Mouse (Mus musculus): ENCODE measurements around the gene Lyrm7. TPM values are rescaled to one million over a fixed set of nuclear protein-coding genes. Genes with fewer than 3 reads are reported as not detected.
"Not testable (repeated sequence)": the region's sequence is repeated elsewhere in the genome, so short reads cannot be mapped to it uniquely, and the experiment has no call there.

Lyrm7 gene
- total RNA-seq (2022): 10 to 100 TPM; 35.9 to 40.2 (median 39.3) TPM

DNA sequence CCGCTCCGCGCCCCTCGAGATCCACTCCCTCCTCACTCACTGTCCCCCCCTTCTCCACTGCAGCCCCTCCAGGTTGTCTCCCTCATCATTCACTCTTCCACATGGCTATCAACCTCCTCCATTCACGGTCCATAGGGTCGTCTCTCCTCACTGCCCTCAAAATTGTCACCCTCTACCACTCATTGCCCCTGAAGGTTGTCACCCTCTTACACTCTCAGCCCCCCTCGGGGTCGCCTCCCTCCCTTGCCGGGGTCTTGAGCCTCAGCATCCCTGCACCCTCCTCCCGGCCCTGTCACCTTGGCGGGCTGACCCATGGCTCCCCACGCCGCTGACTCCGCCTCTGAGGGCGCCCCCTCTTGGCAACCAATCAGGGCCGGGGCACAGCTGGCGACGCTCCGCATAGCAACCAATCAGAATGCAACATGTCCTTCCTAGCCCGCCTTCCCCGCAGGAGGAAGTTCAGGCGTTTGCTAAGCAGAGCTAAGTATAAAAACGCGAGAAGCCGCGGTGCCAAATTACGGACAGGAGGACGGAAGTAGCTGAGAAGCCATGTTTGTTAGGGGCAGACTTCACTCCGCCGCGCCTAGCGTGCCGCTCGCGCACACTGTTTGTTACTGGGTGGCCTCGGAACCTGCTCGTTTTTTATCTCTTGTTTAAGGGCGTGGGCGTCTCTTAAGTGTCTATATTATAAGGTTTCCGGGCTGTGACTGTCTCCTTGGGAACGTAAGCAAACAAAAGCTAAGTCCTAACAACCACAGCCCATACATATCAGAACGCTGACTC lies at the start of gene Lyrm7:
Lyrm7 (minus strand) TSS at position 661 of the 783 bp plus-strand sequence.
- peak; percentile 98 for DNase-seq (ENCODE audit: low spot score)

GRCm38 (mm10) chr11:54910081-54910665 lies 49.5 kb upstream of the Lyrm7 start:
- no peak for DNase-seq (ENCODE audit: low spot score)

- no peak for DNase-seq (ENCODE audit: low spot score)
Observed at GRCm38 (mm10) chr11:54909273-54909672, 48.6 kb upstream of the Lyrm7 start.

GRCm38 (mm10) chr11:54907259-54907658 lies 46.5 kb upstream of the Lyrm7 start:
- DNase-seq (ENCODE audit: low spot score): no peak

- no peak for DNase-seq (ENCODE audit: low spot score)
Observed at GRCm38 (mm10) chr11:54906466-54906865, 45.8 kb upstream of the Lyrm7 start.

DNA sequence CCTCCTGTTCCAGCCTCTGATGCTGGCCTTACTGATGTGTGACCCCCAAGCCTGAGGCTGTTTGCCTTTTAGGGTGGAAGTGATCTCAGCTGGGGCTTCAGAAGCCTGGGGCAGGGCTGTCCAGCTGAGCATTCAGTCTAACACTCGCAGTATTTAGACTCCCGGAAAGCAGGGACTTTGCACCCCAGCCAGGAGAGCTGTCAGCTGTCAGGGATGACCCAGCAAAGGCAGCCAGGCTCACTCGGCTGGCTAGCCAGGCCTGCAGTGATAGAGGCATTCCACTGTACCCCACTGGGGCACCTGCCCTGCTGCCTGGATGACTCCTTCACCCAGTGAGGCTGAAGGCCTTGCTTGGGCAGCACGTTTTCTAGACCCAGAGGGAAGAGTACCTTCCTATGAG lies 45.2 kb upstream of the Lyrm7 start:
- peak; percentile 33 for DNase-seq (ENCODE audit: low spot score)

- DNase-seq (ENCODE audit: low spot score): no peak
Observed at GRCm38 (mm10) chr11:54905086-54905485, 44.4 kb upstream of the Lyrm7 start.

DNA sequence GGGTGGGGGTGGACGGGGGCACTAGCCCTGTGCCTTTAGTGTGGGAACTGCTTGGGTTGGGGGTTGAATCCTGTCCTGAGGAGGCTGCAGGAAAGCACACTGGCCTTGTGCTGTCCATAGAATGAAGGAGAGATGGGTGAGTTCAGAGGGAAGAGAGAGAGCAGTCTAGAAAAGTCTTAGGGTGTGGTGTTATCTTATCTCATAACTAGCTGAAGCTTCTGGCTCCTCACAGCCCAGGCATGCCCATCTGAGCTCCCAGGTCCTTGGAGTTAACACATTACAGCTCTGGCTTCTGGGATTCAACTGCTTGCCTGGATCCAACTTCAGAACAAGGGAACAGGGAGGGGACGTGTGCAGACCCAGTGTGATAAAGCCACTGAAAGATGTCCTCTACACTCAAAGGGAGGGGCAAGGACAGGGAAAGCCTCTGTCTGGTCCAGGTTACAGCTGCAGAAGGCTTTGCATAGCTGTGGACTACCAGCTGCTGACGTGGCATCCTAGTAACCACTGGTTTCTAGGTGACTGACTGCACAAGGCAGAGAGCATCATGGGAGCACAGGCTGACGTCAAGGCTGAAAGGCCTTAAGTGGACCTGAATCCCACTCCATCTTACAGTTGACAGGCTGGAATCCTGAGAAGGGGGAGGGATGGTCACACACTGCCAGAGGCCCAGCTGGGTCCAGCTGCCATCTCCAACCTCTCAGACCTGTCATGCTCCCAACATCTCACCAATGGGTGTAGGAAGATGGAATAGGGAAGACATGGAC lies 43.4 kb upstream of the Lyrm7 start:
- DNase-seq (ENCODE audit: low spot score): peak; percentile 57

GRCm38 (mm10) chr11:54903339-54903738 lies 42.6 kb upstream of the Lyrm7 start:
- DNase-seq (ENCODE audit: low spot score): no peak

DNA sequence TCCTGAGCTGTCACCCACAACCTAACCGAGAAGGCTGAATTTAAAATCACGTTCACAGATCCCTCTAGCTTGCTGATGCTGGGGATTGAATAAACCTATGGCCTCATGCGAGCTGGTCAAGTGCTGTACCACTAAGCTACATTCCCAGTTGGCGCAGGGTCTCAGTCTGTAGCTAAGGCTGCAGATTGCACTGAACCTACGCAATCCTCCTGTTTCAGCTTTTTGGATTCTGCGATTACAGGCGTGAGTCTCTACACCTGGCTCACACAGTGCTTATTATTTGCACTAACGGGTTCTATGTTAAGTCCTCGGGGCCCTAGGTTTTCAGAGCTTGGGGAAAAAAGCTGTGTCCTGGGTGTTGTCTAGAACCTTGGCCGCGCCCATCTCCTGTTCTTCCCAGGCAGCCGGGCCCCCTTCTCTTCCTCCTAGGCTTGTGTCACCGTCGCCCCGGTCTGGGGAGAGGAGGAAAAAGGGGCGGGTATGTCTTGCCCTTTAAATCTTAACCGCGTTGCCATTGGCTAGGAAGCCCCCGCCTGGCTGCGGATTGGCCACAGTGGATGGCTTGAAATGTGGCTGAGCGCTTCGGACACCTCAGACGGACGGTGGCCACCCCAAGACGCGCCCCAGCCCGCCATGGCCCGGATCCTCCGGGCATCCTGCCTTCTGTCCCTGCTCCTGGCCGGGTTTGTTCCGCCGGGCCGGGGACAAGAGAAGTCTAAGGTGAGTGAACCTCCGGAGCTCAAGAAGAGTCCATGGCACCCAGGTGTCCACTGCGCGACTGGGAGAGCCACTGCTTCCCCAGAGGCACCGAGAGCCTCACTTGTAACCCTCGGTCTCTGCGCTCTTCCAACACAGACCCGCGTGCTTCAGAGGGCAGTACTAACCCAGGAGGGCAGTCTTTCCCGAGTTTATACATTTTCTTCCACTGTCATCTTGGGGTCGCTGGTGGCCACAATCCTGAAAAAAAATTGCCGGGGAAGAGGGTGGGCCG lies 41.9 kb upstream of the Lyrm7 start, which contains the start of gene Gpx3:
Gpx3 (plus strand) TSS at position 121 of the 991 bp plus-strand sequence.
- DNase-seq (ENCODE audit: low spot score): peak; percentile 87

DNA sequence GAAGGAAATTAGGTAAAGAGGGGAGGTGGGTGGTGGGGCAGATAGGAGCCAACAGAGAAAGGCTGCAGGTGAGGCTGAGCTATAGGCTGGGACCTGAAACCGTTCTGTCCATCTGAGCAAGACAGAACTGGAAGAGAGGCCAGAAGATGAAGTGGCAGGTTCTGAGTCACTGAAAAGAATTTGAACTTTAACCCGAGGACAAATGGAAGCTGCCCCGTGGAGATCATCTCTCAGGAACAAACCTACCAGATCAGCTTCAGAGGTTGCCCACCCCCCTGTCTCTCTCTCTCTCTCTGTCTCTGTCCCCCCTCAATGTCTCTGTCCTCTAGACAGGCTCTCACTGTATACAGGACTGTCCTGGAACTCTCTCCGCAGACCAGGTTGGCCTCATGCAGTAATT lies 38.9 kb upstream of the Lyrm7 start:
- DNase-seq (ENCODE audit: low spot score): no peak

GRCm38 (mm10) chr11:54897470-54897869 lies 36.8 kb upstream of the Lyrm7 start:
- no peak for DNase-seq (ENCODE audit: low spot score)

- DNase-seq (ENCODE audit: low spot score): not testable (repeated sequence)
Observed at GRCm38 (mm10) chr11:54896646-54897045, 35.9 kb upstream of the Lyrm7 start.

GRCm38 (mm10) chr11:54894589-54894988 lies 33.9 kb upstream of the Lyrm7 start:
- DNase-seq (ENCODE audit: low spot score): no peak

DNA sequence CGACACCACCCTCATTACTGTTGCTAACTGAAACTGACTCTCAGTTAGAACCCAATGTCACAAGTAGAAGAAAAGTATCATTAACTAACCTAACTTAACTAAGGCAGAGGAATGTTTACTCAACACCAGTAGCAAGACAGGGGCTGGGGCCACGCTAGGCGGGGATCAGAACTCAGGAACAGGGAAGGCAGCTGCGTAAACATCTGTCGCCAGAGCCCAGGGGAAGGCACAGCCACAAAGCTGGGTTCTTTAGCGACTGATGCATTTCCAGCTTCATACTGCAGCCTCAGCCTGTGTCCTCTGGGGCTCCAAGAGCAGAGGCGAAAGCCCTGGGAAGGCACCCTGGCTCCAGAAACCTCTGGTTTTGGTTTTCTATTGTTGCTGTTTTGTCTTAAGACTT lies 31.4 kb upstream of the Lyrm7 start:
- DNase-seq (ENCODE audit: low spot score): no peak

DNA sequence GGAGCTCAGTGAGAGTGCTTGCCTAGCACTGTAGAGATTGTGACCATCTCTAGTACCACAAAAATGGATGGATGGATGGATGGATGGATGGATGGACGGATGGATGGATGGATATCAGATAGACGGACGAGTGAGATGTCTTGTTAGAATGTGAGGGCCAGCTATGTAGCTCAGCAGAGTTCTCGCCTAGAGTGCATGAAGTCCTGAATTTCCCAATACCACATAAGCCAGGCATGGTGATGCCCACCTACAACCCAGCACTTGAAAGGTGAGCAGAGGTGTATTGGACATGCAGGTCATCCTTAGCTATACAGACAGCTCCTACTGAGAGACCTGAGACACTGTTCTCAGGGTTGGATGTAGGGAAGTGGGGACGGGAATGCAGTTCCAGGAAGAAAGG lies 30.6 kb upstream of the Lyrm7 start:
- DNase-seq (ENCODE audit: low spot score): no peak

GRCm38 (mm10) chr11:54887927-54888326 lies 27.2 kb upstream of the Lyrm7 start:
- DNase-seq (ENCODE audit: low spot score): peak; percentile 55

GRCm38 (mm10) chr11:54885406-54885805 lies 24.7 kb upstream of the Lyrm7 start:
- DNase-seq (ENCODE audit: low spot score): no peak

GRCm38 (mm10) chr11:54884937-54885336 lies 24.2 kb upstream of the Lyrm7 start:
- peak; percentile 84 for DNase-seq (ENCODE audit: low spot score)

DNA sequence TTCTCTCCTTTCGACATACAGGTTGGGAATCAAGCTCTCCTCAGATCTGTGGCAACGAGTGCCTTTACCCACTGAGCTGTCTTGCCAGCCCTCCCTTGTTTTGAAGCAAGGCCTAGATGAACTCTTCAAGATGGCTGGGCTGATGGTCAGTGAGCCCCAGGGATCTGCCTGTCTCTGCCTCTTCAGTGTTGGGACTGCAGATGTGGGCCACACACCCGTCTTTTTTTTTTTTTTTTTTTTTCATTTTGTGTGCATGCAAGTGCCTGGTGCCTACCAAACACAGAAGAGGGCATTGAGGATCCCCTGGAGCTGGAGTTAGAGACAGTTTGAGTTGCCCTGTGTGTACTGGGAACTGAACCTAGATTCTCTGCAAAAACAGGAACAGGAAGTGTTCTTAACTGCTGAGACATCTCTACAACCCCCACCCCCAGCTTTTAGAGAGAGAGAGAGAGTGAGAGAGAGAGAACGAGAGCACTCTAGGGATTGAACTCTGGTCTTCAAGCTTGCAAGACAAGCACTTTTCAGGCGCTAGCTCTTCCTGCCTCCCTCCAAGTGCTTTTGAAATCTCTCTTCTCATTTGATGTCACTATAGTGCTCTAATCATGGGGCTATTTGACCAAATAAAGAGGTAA lies 23.6 kb upstream of the Lyrm7 start:
- no peak for DNase-seq (ENCODE audit: low spot score)

GRCm38 (mm10) chr11:54882671-54883070 lies 22.0 kb upstream of the Lyrm7 start:
- DNase-seq (ENCODE audit: low spot score): no peak
